15 mouse cellular contexts compared by ENCODE assay signal in genomic region chr2:70506372-70506771, GRCm38 (mm10). TPM values are rescaled to one million over a fixed set of nuclear protein-coding genes. Genes with fewer than 3 reads are reported as not detected.
"Had no signal": no experiment of that assay in that cellular context is flagged by ENCODE, and none has a peak within 500 bp of the region (broad histone marks: within the 10 kb centered on the region; RNA-seq: fewer than 3 reads in every experiment).

No protein-coding gene starts in this region.

- H3K27ac ChIP-seq: hindbrain, embryonic 15.5 days; layer of hippocampus, adult 2 months; limb, embryonic 12.5 days; liver, embryonic 13.5 days; macrophage; midbrain, embryonic 12.5 days; stomach, embryonic 15.5 days had no signal

- DNase-seq: liver; liver, embryonic 13.5 days; liver, postnatal 0 days; right cerebral cortex, postnatal 14 days; thymus, adult 2 months; thymus, postnatal 25 days had no signal

- H3K4me1 ChIP-seq: liver, embryonic 13.5 days; stomach, embryonic 15.5 days had no signal

- H3K4me2 ChIP-seq: hindbrain, embryonic 15.5 days; limb, embryonic 12.5 days; liver, embryonic 13.5 days; midbrain, embryonic 12.5 days; stomach, embryonic 15.5 days had no signal

- H3K4me3 ChIP-seq: hindbrain, embryonic 15.5 days; layer of hippocampus, adult 2 months; limb, embryonic 12.5 days; liver, embryonic 13.5 days; megakaryocyte, embryonic 14.5 days; midbrain, embryonic 12.5 days; stomach, embryonic 15.5 days had no signal

- ATAC-seq: liver, postnatal 0 days had no signal

- H3K9ac ChIP-seq: hindbrain, embryonic 15.5 days; limb, embryonic 12.5 days; liver, embryonic 13.5 days; liver, postnatal 0 days; midbrain, embryonic 12.5 days; stomach, embryonic 15.5 days had no signal

- H3K9me3 ChIP-seq: hindbrain, embryonic 15.5 days; limb, embryonic 12.5 days; liver, embryonic 13.5 days; midbrain, embryonic 12.5 days; stomach, embryonic 15.5 days had no signal

- H3K36me3 ChIP-seq: hindbrain, embryonic 15.5 days; limb, embryonic 12.5 days; liver, embryonic 13.5 days; midbrain, embryonic 12.5 days; stomach, embryonic 15.5 days had no signal

- H3K27me3 ChIP-seq: stomach, embryonic 15.5 days had no signal

RNA-seq across cellular contexts. Expression of gene Erich2, which starts 2.2 kb away (rescaled TPM):
- polyA plus RNA-seq: liver, embryonic 13.5 days; liver, postnatal 0 days; macrophage had no signal

RNA-seq across cellular contexts. Expression of gene Sp5, which starts 31.6 kb away (rescaled TPM):
- polyA plus RNA-seq: liver, postnatal 0 days; macrophage; spleen, adult 2 months; testis, adult 2 months had no signal

RNA-seq across cellular contexts. Expression of gene Gad1, which starts 46.5 kb away (rescaled TPM):
- polyA plus RNA-seq: macrophage had no signal
